Comparison of ENCODE assay signal across 8 mouse cellular contexts in genomic region chr10:82622235-82622634, GRCm38 (mm10). TPM values are rescaled to one million over a fixed set of nuclear protein-coding genes. Genes with fewer than 3 reads are reported as not detected.
DNase-seq lines count a peak whose midpoint lies in the region; ATAC-seq and TF ChIP-seq lines count a peak whose summit lies in the region.

No protein-coding gene starts in this region.

- H3K36me3 ChIP-seq in intestine, embryonic 15.5 days = no peaks in the 10 kb centered on the region
- peaks cover 8% of the 10 kb centered on the region; the same call in 1 of the 2 replicates for H3K36me3 ChIP-seq in neural tube, embryonic 13.5 days

- 23% methylated on average over 9 of the region's 9 CpGs for WGBS in lung, adult 2 months
- WGBS in intestine, embryonic 15.5 days = 26% methylated on average over 9 of the region's 9 CpGs
- 32% methylated on average over 9 of the region's 9 CpGs for WGBS in neural tube, embryonic 13.5 days

- ATAC-seq in intestine, embryonic 15.5 days = no peak
- ATAC-seq in neural tube, embryonic 13.5 days (ENCODE audit: low read depth) = no peak
- no peak for ATAC-seq in frontal cortex, adult (ENCODE audit: low TSS enrichment)

- H3K27ac ChIP-seq in cortical plate, adult 2 months (ENCODE audit: insufficient read depth, low read length) = no peak overlapping the region
- no peak overlapping the region for H3K27ac ChIP-seq in intestine, embryonic 15.5 days
- no peak overlapping the region for H3K27ac ChIP-seq in neural tube, embryonic 13.5 days (replicated peaks)

- no peaks in the 10 kb centered on the region for H3K9me3 ChIP-seq in intestine, embryonic 15.5 days
- H3K9me3 ChIP-seq in neural tube, embryonic 13.5 days = no peaks in the 10 kb centered on the region

- H3K27me3 ChIP-seq in intestine, embryonic 15.5 days (replicated peaks) = no peaks in the 10 kb centered on the region
- H3K27me3 ChIP-seq in neural tube, embryonic 13.5 days = no peaks in the 10 kb centered on the region

- peak overlapping the region; percentile 59 for H3K4me2 ChIP-seq in intestine, embryonic 15.5 days (replicated peaks)
- H3K4me2 ChIP-seq in neural tube, embryonic 13.5 days = peak overlapping the region; percentile 67

- TF ChIP-seq POLR2A in lung, adult 2 months (IDR thresholded peaks at IDR 0.05; ENCODE audit: borderline replicate concordance, extremely low read depth, low read depth, low read length) = no peak
- TF ChIP-seq POLR2A in cortical plate, adult 2 months (IDR thresholded peaks at IDR 0.05; ENCODE audit: extremely low read depth, insufficient read depth, low read length) = no peak

- H3K4me3 ChIP-seq in lung, adult 2 months (replicated peaks; ENCODE audit: extremely low read depth, low read depth, low read length) = peak overlapping the region; percentile 20
- H3K4me3 ChIP-seq in cortical plate, adult 2 months (ENCODE audit: insufficient read depth, low read length) = peak overlapping the region; percentile 50
- H3K4me3 ChIP-seq in intestine, embryonic 15.5 days (replicated peaks) = peak overlapping the region; percentile 80
- H3K4me3 ChIP-seq in neural tube, embryonic 13.5 days = peak overlapping the region; percentile 71

- no peak for TF ChIP-seq CTCF in lung, adult 2 months (IDR thresholded peaks at IDR 0.05; ENCODE audit: insufficient read depth, low read length)
- TF ChIP-seq CTCF in cortical plate, adult 2 months (IDR thresholded peaks at IDR 0.05; ENCODE audit: extremely low read depth, insufficient read depth, low read length) = no peak

- H3K9ac ChIP-seq in intestine, embryonic 15.5 days = peak overlapping the region; percentile 76
- H3K9ac ChIP-seq in neural tube, embryonic 13.5 days = peak overlapping the region; percentile 85

- no peak for DNase-seq in lung, adult 2 months
- no peak for DNase-seq in lung, postnatal 10 days
- no peak for DNase-seq in frontal cortex, postnatal 36 days (ENCODE audit: low spot score in 2 of 2)
- no peak for DNase-seq in c-Kit-positive CD71-positive TER-119-positive erythroid progenitor cells, embryonic 14.5 days (ENCODE audit: low spot score)

- peaks cover 2% of the 10 kb centered on the region; the same call in 1 of the 2 replicates for H3K4me1 ChIP-seq in lung, adult 2 months (ENCODE audit: control insufficient read depth, insufficient read depth, low read length)
- H3K4me1 ChIP-seq in cortical plate, adult 2 months (ENCODE audit: control insufficient read depth, insufficient read depth, low read length) = no peaks in the 10 kb centered on the region; the same call in 1 of the 2 replicates
- no peaks in the 10 kb centered on the region for H3K4me1 ChIP-seq in intestine, embryonic 15.5 days (replicated peaks)
- H3K4me1 ChIP-seq in neural tube, embryonic 13.5 days (replicated peaks) = peaks cover 6% of the 10 kb centered on the region

RNA-seq across cellular contexts. Expression of gene 1190007I07Rik, which starts 0.8 kb away (rescaled TPM):
- 22.3 and 37.2 TPM in 2 replicates for polyA plus RNA-seq in lung, adult 2 months (2012; rRNA removed)
- polyA plus RNA-seq in cortical plate, adult 2 months (2012; rRNA removed) = 32.5 and 33.3 TPM in 2 replicates
- 57.5 and 68.4 TPM in 2 replicates for polyA plus RNA-seq in intestine, embryonic 15.5 days (2015; fragmentation: Nextera tagmentation; extraction: Ambion mirVana)
- polyA plus RNA-seq in neural tube, embryonic 13.5 days (2015; fragmentation: Nextera tagmentation; extraction: Ambion mirVana) = 36.8 and 37.1 TPM in 2 replicates

RNA-seq across cellular contexts. Expression of gene Tdg, which starts 7.4 kb away (rescaled TPM):
- 13.6 and 20.5 TPM in 2 replicates for polyA plus RNA-seq in lung, adult 2 months (2012; rRNA removed)
- polyA plus RNA-seq in cortical plate, adult 2 months (2012; rRNA removed) = 54.7 and 61.6 TPM in 2 replicates
- polyA plus RNA-seq in intestine, embryonic 15.5 days (2015; fragmentation: Nextera tagmentation; extraction: Ambion mirVana) = 122 and 128 TPM in 2 replicates
- 195 and 217 TPM in 2 replicates for polyA plus RNA-seq in neural tube, embryonic 13.5 days (2015; fragmentation: Nextera tagmentation; extraction: Ambion mirVana)

Comparison
In these comparisons a context has a peak if more than half of its experiments do, and no peak if none do; other contexts are left out.
1. H3K4me3 ChIP-seq: peak in every context shown above with its lines; median percentile 80 in intestine, embryonic 15.5 days; 71 in neural tube, embryonic 13.5 days; 50 in cortical plate, adult 2 months; 20 in lung, adult 2 months.